Mouse (Mus musculus) testis, adult 2 months (tissue): ENCODE data around the gene Rnf4. TPM values are rescaled to one million over a fixed set of nuclear protein-coding genes. Genes with fewer than 3 reads are reported as not detected.
A peak's percentile ranks its signal among the peaks of the same experiment; 100 is the strongest.

Source experiments
- H3K27ac ChIP-seq: fragments of 200-500 bp; 2 replicates; pipeline ENCODE4 v1.5.1; 2012; ENCODE audit warnings: low read depth, low read length; ENCODE audit not compliant: control insufficient read depth, insufficient read depth
- H3K27me3 ChIP-seq: fragments of 200-500 bp; 2 replicates; pipeline ENCODE4 v1.6.1; 2012; ENCODE audit warnings: mild to moderate bottlenecking, low read length, moderate library complexity; ENCODE audit not compliant: control insufficient read depth, insufficient read depth
- H3K36me3 ChIP-seq: fragments of 200-500 bp; 2 replicates; pipeline ENCODE4 v1.6.1; 2012; ENCODE audit warnings: mild to moderate bottlenecking, low read length; ENCODE audit not compliant: control insufficient read depth, insufficient read depth
- H3K4me1 ChIP-seq: fragments of 200-500 bp; 2 replicates; pipeline ENCODE4 v1.6.1; 2012; ENCODE audit warnings: low read length; ENCODE audit not compliant: control insufficient read depth, insufficient read depth
- H3K4me3 ChIP-seq: fragments of 200-500 bp; 2 replicates; pipeline ENCODE4 v1.5.1; 2012; ENCODE audit warnings: low read depth, mild to moderate bottlenecking, low read length, moderate library complexity, mixed read lengths; ENCODE audit not compliant: control insufficient read depth
- CTCF ChIP-seq: fragments of 200-500 bp; IDR thresholded peaks from 2 replicates; pipeline ENCODE4 v1.5.1; 2012; ENCODE audit warnings: low read depth, mild to moderate bottlenecking, inconsistent platforms, low read length, moderate library complexity; ENCODE audit not compliant: control insufficient read depth, insufficient read depth, insufficient replicate concordance
- POLR2A ChIP-seq: fragments of 200-500 bp; IDR thresholded peaks from 2 replicates; pipeline ENCODE4 v1.6.1; 2012; ENCODE audit warnings: low read depth, mild to moderate bottlenecking, inconsistent platforms, low read length, moderate library complexity; ENCODE audit not compliant: control insufficient read depth
- polyA plus RNA-seq: library from polyadenylated mRNA; depleted of rRNA; stranded (reverse); fragments of >200 nt; gene quantifications from 2 replicates; pipeline ENCODE4 v1.2.3, GENCODE M21; 2012

Gene Rnf4
- polyA plus RNA-seq, 1 experiment: 102 TPM

GRCm38 (mm10) chr5:34340246-34340645, 4.2 kb downstream of the Rnf4 start:
- H3K36me3 ChIP-seq: no peaks in the 10 kb centered on the region
- no peak for TF ChIP-seq CTCF
- TF ChIP-seq POLR2A: no peak
- H3K27ac ChIP-seq: no peak overlapping the region
- no peak overlapping the region for H3K4me3 ChIP-seq
- H3K4me1 ChIP-seq: peaks cover 6% of the 10 kb centered on the region
- no peaks in the 10 kb centered on the region for H3K27me3 ChIP-seq

DNA sequence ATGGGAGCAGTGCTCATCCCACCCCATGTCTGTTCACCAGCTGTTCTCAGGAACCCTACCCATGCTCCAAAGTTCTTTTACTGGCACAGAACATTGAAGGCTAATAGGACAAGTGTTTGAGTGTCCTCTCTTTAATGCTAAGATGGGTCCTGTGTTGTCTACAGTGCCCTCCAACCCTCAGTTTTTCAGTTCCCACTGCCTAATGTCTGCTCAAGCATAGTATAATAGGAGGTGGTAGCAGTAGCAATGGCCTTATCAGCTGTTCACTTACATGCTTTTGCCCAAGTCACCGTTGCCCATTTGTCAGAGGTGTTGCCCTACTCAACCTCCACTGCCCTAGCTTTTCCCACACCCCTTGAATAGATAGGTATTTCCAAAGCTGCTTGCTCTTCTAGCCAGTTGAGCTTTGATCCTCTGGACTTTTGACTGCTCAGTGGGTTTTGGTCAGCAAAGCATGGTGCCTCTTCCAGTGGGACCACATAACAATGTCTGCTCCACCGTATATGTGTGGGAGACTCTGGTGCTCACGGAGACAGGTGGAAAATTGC, 16.1 kb downstream of the Rnf4 start:
- Histone ChIP-seq H3K27me3 (no peaks in the 10 kb centered on the region), H3K4me1 (no peaks in the 10 kb centered on the region), H3K4me3 (no peak overlapping the region), H3K27ac (no peak overlapping the region), H3K36me3 (peaks cover 1% of the 10 kb centered on the region; the same call in 1 of the 2 replicates)
- TF ChIP-seq POLR2A (no peak), CTCF (no peak)

GRCm38 (mm10) chr5:34360261-34360660, 24.2 kb downstream of the Rnf4 start:
- H3K36me3 ChIP-seq: no peaks in the 10 kb centered on the region
- H3K4me3 ChIP-seq: no peak overlapping the region
- no peaks in the 10 kb centered on the region for H3K4me1 ChIP-seq
- TF ChIP-seq CTCF (no peak), POLR2A (no peak)
- no peaks in the 10 kb centered on the region for H3K27me3 ChIP-seq
- H3K27ac ChIP-seq: no peak overlapping the region

GRCm38 (mm10) chr5:34363115-34363514, 27.0 kb downstream of the Rnf4 start:
- H3K27me3 ChIP-seq: no peaks in the 10 kb centered on the region
- no peak overlapping the region for H3K4me3 ChIP-seq
- no peaks in the 10 kb centered on the region for H3K36me3 ChIP-seq
- H3K27ac ChIP-seq: no peak overlapping the region
- no peaks in the 10 kb centered on the region for H3K4me1 ChIP-seq
- TF ChIP-seq POLR2A (no peak), CTCF (no peak)

GRCm38 (mm10) chr5:34368551-34369290, 32.6 kb downstream of the Rnf4 start:
- H3K4me3 ChIP-seq: peak overlapping the region; percentile 95
- no peaks in the 10 kb centered on the region for H3K36me3 ChIP-seq
- no peaks in the 10 kb centered on the region for H3K27me3 ChIP-seq
- peak overlapping the region; percentile 90 for H3K27ac ChIP-seq
- peaks cover 11% of the 10 kb centered on the region for H3K4me1 ChIP-seq
- TF ChIP-seq POLR2A: no peak

GRCm38 (mm10) chr5:34369341-34370021, 33.4 kb downstream of the Rnf4 start, which contains the start of gene Fam193a:
Gene Fam193a, plus strand, starts transcription at chr5:34369933.
- TF ChIP-seq CTCF: no peak
- TF ChIP-seq POLR2A: peak; percentile 83
- Histone ChIP-seq H3K27me3 (no peaks in the 10 kb centered on the region), H3K36me3 (no peaks in the 10 kb centered on the region), H3K4me1 (peaks cover 11% of the 10 kb centered on the region), H3K4me3 (peak within 1 kb of the TSS; percentile 98), H3K27ac (peak within 1 kb of the TSS; percentile 90)

DNA sequence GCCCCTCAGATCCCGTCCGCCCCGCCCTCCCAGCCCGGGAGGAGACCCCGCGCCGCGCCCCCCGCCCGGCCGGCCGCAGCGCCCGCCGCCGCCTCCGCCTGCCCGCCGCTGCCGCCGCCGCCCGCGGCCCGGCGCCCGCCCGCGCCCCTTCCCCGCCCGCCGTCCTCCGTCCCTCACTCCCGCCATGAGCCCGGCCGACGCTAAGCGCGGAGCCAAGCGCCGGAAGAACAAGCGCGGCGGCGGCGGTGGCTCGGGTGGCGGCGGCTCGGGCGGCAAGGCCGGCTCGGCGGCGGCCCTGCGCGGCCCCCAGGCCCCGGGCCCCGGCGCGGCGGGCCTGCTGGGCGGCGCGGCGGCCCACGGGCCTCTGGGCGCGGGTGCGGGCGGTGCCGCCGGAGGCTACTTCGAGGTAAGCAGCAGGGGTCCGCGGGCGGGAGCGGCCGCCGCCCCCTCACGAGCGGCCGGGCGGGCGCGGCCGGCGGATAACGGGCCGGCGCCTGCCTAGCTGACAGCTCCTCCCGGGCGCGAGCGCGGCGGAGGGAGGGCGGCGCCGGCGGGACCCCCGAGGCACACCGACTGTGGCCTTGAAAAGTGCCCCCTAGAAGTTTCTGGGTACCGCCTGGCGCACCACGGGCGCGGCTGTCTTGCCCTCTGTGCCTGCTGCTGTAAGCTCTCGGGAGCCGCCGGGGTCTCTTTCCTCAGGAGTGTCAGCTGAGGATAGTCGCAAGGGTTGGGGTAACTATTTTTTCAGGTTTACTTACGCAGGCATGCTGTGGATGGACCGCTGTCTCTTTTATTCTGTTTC, 34.1 kb downstream of the Rnf4 start:
- no peaks in the 10 kb centered on the region for H3K36me3 ChIP-seq
- peak overlapping the region; percentile 85 for H3K27ac ChIP-seq
- no peaks in the 10 kb centered on the region for H3K27me3 ChIP-seq
- no peak for TF ChIP-seq POLR2A
- TF ChIP-seq CTCF: no peak
- peaks cover 11% of the 10 kb centered on the region for H3K4me1 ChIP-seq
- peak overlapping the region; percentile 98 for H3K4me3 ChIP-seq
